Mouse (Mus musculus) monocyte, adult 2 months (primary cell): ENCODE measurements around the gene Olfr766-ps1.
"Not testable (repeated sequence)": the region's sequence is repeated elsewhere in the genome, so short reads cannot be mapped to it uniquely, and the experiment has no call there.

ENCODE experiments used
- DNase-seq, 2 experiments: peaks; one replicate each; pipeline ENCODE4 v3.0.0; 2022; ENCODE audit warnings: low spot score in 2 of 2, low read depth in 1 of 2

The Olfr766-ps1 gene

DNA sequence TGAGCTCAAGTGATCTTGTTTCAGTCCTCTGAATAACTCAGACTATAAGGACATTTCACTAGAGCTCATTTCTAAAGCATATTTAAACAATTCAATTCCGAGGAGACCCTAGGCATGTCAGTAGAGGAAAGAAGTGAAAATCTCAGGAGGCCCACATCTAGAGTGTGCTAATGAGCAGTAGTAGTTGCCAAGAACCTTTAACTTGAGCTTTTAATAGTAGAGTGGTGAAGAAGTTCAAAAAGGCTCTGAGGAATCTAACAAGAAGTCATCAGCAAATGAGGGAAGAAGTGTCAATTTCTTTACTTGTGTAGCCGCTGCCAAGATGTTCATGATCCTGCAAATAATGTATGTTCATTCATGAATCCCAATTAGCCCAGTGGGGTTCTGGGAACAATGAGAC lies at the start of gene Olfr766-ps1:
TSS of gene Olfr766-ps1 (minus strand) at position 101 of the 400 bp plus-strand sequence.
- no peak for DNase-seq

DNA sequence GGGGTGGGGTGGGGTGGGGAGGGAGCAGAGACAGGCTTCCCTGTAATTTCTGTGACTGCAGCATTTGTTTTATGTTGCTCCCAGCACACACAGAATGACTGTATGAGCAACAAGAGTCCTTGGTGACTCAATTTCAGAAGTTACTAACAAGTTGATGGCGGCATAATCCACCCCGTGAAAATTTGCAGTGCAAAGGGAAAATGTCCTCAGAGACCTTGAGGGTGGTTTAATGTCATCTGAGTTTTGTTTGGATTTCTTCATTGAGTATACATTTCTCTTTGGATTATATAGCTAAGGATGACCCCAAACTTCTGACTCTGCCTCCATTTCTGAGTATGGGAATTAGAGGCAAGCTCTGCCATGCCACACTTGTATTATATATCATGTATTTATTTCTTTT lies 49.0 kb upstream of the Olfr766-ps1 start, which contains the start of gene Olfr769:
TSS of gene Olfr769 (minus strand) at position 101 of the 400 bp plus-strand sequence.
- no peak for DNase-seq

DNA sequence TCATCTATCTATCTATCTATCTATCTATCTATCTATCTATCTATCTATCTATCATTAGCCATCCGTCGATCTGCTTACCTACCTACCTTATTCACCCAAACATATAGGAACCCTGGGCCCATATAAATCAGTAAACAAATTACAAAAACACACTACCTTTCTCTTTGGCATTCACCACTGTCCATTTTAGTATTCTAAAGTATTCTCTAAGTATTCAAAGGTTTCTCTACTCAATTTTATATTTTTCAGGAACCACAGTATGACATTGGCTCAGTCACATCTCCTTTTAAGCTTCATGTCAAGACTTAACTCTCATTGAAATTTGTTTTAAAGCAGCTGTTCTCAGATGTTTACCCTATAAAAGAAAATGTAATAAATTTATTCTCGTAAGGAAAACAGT lies 46.4 kb upstream of the Olfr766-ps1 start:
- DNase-seq = no peak

DNA sequence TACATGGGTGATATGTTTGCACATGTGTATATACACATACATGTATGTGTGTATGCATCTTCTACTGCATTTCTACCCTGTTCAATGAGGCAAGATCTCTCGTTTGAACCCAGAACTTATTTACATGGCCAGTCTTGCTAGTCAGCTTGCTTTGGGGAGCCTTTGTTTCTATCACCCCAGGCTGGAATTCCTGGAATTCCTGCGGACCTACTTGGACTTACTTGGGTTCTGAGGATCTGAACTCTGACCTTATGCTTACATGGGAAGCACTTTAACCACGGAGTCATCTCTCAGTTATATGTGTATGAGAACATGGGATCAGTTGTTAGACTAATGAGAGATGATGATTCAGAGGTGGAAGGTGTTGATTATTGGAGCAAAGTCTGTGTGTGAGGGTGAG lies 32.5 kb upstream of the Olfr766-ps1 start:
- DNase-seq = no peak

DNA sequence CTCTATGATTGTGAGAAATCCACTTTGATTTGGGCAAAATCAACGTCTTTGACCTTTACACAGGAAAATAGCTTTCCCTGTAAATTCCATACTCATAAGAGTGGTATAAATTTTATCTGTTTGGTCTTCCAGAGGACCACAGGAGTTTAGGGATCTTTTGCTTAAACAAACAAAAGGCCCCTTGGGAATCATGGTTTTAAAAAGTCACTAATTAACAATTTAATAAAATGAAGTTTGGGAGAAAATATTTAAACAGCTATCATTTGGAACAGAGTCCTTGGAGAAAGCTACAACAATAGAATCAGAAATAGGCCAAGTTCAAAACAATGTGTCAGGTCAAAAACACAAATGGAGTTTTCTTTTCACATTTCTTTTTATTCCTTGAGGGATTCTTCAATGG lies 30.5 kb upstream of the Olfr766-ps1 start, which contains the start of gene Olfr768:
TSS of gene Olfr768 (minus strand) at position 101 of the 400 bp plus-strand sequence.
- no peak for DNase-seq

DNA sequence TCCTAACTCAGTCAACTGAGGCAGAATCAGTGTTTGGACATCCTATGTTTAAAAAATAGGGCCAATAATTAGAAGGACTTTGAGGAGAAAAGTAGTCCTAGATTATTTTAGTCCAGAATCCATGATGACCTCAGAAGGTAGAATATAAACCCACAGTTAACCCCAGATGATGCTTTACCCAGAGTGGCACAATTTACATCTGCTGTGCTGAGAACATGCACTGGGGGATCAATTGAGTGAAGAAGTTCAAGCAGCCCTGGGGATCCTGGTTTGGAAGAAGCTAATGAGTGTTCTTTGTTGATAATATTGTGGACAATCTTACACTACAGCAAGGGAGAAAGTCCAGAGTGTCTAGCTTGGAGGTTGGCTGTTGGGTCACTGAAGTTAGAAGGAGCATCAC lies 14.0 kb upstream of the Olfr766-ps1 start, which contains the start of gene Olfr767:
TSS of gene Olfr767 (minus strand) at position 101 of the 400 bp plus-strand sequence.
- DNase-seq = not testable (repeated sequence)

DNA sequence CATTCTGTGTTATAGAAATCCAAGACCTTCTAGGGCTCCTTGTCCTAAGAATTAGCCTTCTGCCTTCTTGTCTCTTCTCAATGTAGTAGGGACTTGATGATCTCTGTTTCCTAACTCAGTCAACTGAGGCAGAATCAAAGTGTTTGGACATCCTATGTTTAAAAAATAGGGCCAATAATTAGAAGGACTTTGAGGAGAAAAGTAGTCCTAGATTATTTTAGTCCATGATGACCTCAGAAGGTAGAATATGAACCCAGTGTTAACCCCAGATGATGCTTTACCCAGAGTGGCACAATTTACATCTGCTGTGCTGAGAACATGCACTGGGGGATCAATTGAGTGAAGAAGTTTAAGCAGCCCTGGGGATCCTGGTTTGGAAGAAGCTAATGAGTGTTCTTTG lies 18.9 kb downstream of the Olfr766-ps1 start, which contains the start of gene Olfr765:
TSS of gene Olfr765 (minus strand) at position 101 of the 400 bp plus-strand sequence.
- not testable (repeated sequence) for DNase-seq

DNA sequence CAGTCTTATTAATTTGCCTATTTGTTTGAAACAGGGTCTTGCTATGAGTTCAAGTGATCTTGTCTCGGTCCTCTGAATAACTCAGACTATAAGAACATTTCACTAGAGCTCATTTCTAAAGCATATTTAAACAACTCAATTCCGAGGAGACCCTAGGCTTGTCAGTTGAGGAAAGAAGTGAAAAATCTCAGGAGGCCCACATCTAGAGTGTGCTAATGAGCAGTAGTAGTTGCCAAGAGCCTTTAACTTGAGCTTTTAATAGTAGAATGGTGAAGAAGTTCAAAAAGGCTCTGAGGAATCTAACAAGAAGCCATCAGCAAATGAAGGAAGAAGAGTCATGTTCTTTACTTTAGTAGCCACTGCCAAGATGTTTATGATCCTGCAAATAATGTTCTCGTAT lies 29.0 kb downstream of the Olfr766-ps1 start, which contains the start of gene Olfr764-ps1:
TSS of gene Olfr764-ps1 (minus strand) at position 101 of the 400 bp plus-strand sequence.
- DNase-seq = no peak

DNA sequence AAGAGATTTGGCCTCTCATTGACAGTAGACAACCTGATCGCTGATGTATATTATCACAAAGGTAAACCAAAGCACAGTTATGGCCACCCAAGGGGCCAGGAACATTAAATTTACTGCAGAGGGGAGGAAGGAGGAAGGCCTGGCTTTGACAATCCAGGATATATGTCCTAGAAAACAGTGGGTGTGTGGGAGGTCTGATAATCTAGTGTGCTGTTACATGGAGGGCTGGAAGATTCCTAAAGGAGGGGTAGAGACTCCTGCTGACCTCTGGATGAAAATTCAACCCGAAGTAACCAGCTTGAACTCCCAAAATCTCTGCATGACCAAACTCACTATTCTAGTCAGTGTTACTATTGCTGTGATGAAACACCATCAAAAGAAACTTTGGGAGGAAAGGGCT lies 40.4 kb downstream of the Olfr766-ps1 start:
- no peak for DNase-seq

DNA sequence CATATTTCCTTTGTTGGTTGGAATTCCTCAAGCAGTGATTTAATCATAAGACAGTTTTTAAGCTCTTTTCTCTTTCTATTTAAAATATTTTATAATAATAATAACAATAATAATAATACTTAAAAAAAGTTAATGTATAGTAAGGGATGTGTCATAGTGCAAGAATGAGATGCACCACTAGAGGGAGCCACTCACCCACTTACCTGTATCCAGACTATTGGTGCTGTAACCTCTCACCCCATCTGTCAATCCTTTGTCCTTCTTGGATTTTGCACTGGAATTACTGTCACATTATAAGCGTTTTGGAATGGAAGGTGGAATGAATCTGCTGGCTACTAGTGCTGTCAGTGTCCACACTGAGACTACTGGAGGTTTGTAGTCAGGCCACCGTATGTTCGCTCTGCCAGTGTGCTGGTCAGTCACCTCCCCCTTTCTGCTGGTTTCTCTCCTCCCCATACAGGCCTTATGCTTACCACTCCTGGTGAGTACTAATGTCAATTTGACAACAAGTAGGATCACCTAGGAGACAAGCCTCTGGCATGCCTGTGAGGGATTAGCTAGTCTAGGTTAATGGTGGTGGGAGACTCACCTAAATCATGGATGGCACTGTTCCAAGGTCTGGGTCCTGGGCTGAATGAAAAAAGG lies 42.6 kb downstream of the Olfr766-ps1 start:
- no peak for DNase-seq

DNA sequence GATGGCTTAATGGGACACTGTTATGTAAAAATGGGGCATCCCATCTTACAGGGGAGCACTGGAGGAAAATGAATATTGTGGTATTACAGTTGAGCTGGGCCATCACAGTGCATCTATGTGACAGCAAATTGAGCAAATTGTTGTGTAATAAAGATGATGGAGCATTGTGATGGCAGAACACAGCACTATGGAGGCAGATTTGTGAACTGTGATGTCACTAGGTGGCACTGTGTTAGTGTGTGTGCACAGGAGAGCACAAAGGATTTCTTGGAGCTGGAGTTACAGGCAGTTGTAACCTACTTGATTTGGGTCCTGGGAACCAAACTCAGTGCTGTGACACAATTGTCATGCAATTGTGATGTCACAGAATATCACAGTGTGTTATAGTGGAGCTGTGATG lies 45.5 kb downstream of the Olfr766-ps1 start:
- no peak for DNase-seq

DNA sequence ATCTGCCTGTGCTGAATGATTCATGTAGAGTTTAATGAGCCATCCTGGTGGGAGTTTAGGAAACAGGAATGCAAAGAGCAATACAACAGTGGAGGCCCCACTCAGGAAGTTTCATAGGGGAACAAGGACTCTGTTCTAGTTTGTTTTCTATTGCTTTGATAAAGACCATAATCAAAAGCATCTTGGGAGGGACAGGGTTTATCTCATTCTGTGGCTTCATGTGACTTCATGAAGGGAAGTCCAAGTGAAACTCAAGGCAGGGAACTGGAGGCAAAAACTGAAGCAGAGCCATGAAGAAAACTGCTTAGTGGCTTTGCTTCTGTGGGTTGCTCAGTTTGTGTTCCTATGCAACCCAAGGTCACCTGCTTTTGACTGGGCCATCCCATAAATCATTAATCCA lies 54.3 kb downstream of the Olfr766-ps1 start:
- DNase-seq = no peak
